Mouse (Mus musculus) MEL (cell line): ENCODE measurements around the gene Agt.

Experiments used
- CTCF ChIP-seq, 3 experiments: IDR thresholded peaks in 2 of 3; conservative IDR thresholded peaks in 1 of 3; 2 replicates each; pipeline ENCODE4 v1.5.1; 2011 to 2012; ENCODE audit warnings: low read length in 3 of 3, low read depth in 2 of 3, mild to moderate bottlenecking in 2 of 3, improper control_type of control experiment in 1 of 3, inconsistent platforms in 1 of 3, mixed read lengths in 1 of 3, moderate library complexity in 1 of 3; ENCODE audit not compliant: control insufficient read depth in 1 of 3, insufficient read depth in 1 of 3, poor library complexity in 1 of 3, severe bottlenecking in 1 of 3
- ELF1 ChIP-seq: IDR thresholded peaks from 2 replicates; pipeline ENCODE4 v1.6.1; 2014; ENCODE audit warnings: low read depth, mild to moderate bottlenecking, inconsistent platforms, low read length, improper control_type of control experiment, moderate library complexity
- EP300 ChIP-seq, 2 experiments: IDR thresholded peaks; 2 replicates each; pipeline ENCODE4 v1.6.1; 2011; ENCODE audit warnings: improper control_type of control experiment in 2 of 2, low read length in 2 of 2, low read depth in 1 of 2, mild to moderate bottlenecking in 1 of 2
- HCFC1 ChIP-seq: IDR thresholded peaks from 2 replicates; pipeline ENCODE4 v1.6.1; 2012; ENCODE audit warnings: low read depth, mild to moderate bottlenecking, inconsistent platforms, low read length, improper control_type of control experiment, moderate library complexity
- JUND ChIP-seq: IDR thresholded peaks from 2 replicates; pipeline ENCODE4 v1.6.1; 2011; ENCODE audit warnings: low read depth, mild to moderate bottlenecking, improper control_type of control experiment, low read length
- POLR2A ChIP-seq, 2 experiments: IDR thresholded peaks; 2 replicates each; pipeline ENCODE4 v1.6.1; 2011 to 2012; ENCODE audit warnings: low read length in 2 of 2, mild to moderate bottlenecking in 2 of 2, control low read depth in 1 of 2, improper control_type of control experiment in 1 of 2, low read depth in 1 of 2, moderate library complexity in 1 of 2; ENCODE audit not compliant: control insufficient read depth in 1 of 2, insufficient read depth in 1 of 2, poor library complexity in 1 of 2
- RAD21 ChIP-seq: IDR thresholded peaks from 2 replicates; pipeline ENCODE4 v1.6.1; 2011; ENCODE audit warnings: mild to moderate bottlenecking, low read depth, low read length, improper control_type of control experiment

GRCm38 (mm10) chr8:124551011-124551661, 18.4 kb downstream of the Agt start:
- TF ChIP-seq HCFC1 (no peak), EP300 (IDR thresholded peaks at IDR 0.05; ENCODE audit: low read depth in 1 of 2, low read length in 2 of 2) (no peak), POLR2A (IDR thresholded peaks at IDR 0.05; ENCODE audit: control insufficient read depth in 1 of 2, insufficient read depth in 1 of 2, low read depth in 1 of 2, low read length in 2 of 2, poor library complexity in 1 of 2) (no peak), CTCF (IDR thresholded peaks at IDR 0.05 in 2 of 3, conservative IDR thresholded peaks at IDR 0.05 in 1 of 3; ENCODE audit: control insufficient read depth in 1 of 3, insufficient read depth in 1 of 3, low read depth in 2 of 3, low read length in 3 of 3, poor library complexity in 1 of 3, severe bottlenecking in 1 of 3) (no peak), JUND (no peak), ELF1 (no peak), RAD21 (no peak)
